ENCODE assay signal across 21 mouse cellular contexts in the genomic region with DNA sequence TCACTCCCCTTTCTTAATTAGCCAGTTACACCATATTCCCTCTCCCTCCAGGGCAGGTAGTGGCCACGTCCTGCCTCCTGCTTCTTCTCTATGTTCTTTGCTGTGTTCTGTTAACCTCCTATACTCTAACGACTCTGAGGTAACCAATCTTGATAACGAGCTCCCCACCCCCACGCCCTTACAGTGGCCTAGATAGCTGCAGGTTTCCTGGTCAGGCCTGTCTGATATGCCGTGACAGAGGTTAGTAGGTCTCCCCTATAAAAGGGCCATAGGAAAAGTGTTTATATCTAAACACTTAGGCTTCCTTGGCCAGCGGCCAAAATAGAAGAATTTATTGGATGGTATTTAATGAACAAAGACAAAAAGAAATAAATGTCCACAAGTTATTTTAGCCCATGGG.
A peak's percentile ranks its signal among the peaks of the same experiment; 100 is the strongest.
DNase-seq lines count a peak whose midpoint lies in the region; ATAC-seq and TF ChIP-seq lines count a peak whose summit lies in the region.
"Had no signal": no experiment of that assay in that cellular context is flagged by ENCODE, and none has a peak within 500 bp of the region (broad histone marks: within the 10 kb centered on the region; RNA-seq: fewer than 3 reads in every experiment).

No protein-coding gene starts in this region.

- H3K27ac ChIP-seq in intestine, embryonic 16.5 days (ENCODE audit: low read length), result no peak overlapping the region
- no peak overlapping the region for H3K27ac ChIP-seq in intestine, postnatal 0 days (ENCODE audit: low read depth, low read length)
- H3K27ac ChIP-seq: embryonic facial prominence, embryonic 12.5 days; forebrain, embryonic 12.5 days; heart, embryonic 10.5 days; hindbrain, embryonic 12.5 days had no signal

- H3K36me3 ChIP-seq in intestine, embryonic 16.5 days (ENCODE audit: control insufficient read depth, insufficient read depth, low read length), result no peaks in the 10 kb centered on the region
- H3K36me3 ChIP-seq in intestine, postnatal 0 days (ENCODE audit: control insufficient read depth, insufficient read depth), result no peaks in the 10 kb centered on the region
- H3K36me3 ChIP-seq: embryonic facial prominence, embryonic 12.5 days; forebrain, embryonic 12.5 days; G1E; heart, embryonic 10.5 days; hindbrain, embryonic 12.5 days had no signal

- ATAC-seq in intestine, embryonic 16.5 days, result peak; percentile 31; the same call in 1 of the 2 replicates
- ATAC-seq in intestine, postnatal 0 days, result no peak
- ATAC-seq in megakaryocyte-erythroid progenitor cell, adult 5-6 weeks (replicated peaks; ENCODE audit: low FRiP score, low TSS enrichment, poor library complexity, severe bottlenecking), result peak; percentile 38
- no peak for ATAC-seq in activated CD4-positive, CD25-positive, alpha-beta regulatory T cell, adult 4 months
- ATAC-seq: forebrain, embryonic 16.5 days had no signal

- H3K9ac ChIP-seq in intestine, embryonic 16.5 days (ENCODE audit: low read depth, low read length), result no peak overlapping the region
- H3K9ac ChIP-seq in intestine, postnatal 0 days (ENCODE audit: low read depth, low read length), result no peak overlapping the region
- H3K9ac ChIP-seq: embryonic facial prominence, embryonic 12.5 days; forebrain, embryonic 12.5 days; hindbrain, embryonic 12.5 days had no signal

- TF ChIP-seq CTCF in intestine, postnatal 0 days (IDR thresholded peaks at IDR 0.05; ENCODE audit: low read depth), result no peak

- H3K9me3 ChIP-seq in intestine, embryonic 16.5 days (ENCODE audit: control insufficient read depth, low read length), result no peaks in the 10 kb centered on the region
- H3K9me3 ChIP-seq in intestine, postnatal 0 days (ENCODE audit: control insufficient read depth), result no peaks in the 10 kb centered on the region
- H3K9me3 ChIP-seq: embryonic facial prominence, embryonic 12.5 days; forebrain, embryonic 12.5 days; heart, embryonic 10.5 days; hindbrain, embryonic 12.5 days had no signal

- no peak overlapping the region for H3K4me3 ChIP-seq in intestine, embryonic 16.5 days (ENCODE audit: low read length)
- H3K4me3 ChIP-seq in intestine, postnatal 0 days (ENCODE audit: low read depth, low read length), result no peak overlapping the region
- H3K4me3 ChIP-seq: embryonic facial prominence, embryonic 12.5 days; forebrain, embryonic 12.5 days; heart, embryonic 10.5 days; hindbrain, embryonic 12.5 days had no signal

- DNase-seq in retina, postnatal 1 day, result peak; percentile 32
- DNase-seq in retina, embryonic 14.5 days (ENCODE audit: low spot score), result no peak
- peak; percentile 16 for DNase-seq in CD4-positive helper T cell, adult 2 months (ENCODE audit: low read depth, low spot score)
- DNase-seq: adrenal gland, postnatal 10 days; cerebellum, adult 11 months; cerebellum, adult 8-10 months; cerebellum, postnatal 14 days; gastrocnemius, postnatal 10 days; heart, adult 18-20 months; heart, postnatal 10 days; heart, postnatal 4 days had no signal

- WGBS in intestine, embryonic 16.5 days, result 53% methylated on average over 6 of the region's 6 CpGs
- WGBS in intestine, postnatal 0 days, result 52% methylated on average over 6 of the region's 6 CpGs

- no peaks in the 10 kb centered on the region for H3K27me3 ChIP-seq in intestine, embryonic 16.5 days (replicated peaks; ENCODE audit: control insufficient read depth, insufficient read depth, low read length)
- H3K27me3 ChIP-seq in intestine, postnatal 0 days (replicated peaks; ENCODE audit: control insufficient read depth, insufficient read depth, low read length), result no peaks in the 10 kb centered on the region
- H3K27me3 ChIP-seq: embryonic facial prominence, embryonic 12.5 days; forebrain, embryonic 12.5 days; hindbrain, embryonic 12.5 days had no signal

- H3K4me1 ChIP-seq in intestine, embryonic 16.5 days (ENCODE audit: control insufficient read depth, insufficient read depth, low read length), result no peaks in the 10 kb centered on the region
- H3K4me1 ChIP-seq in intestine, postnatal 0 days (replicated peaks; ENCODE audit: control insufficient read depth, insufficient read depth, low read length), result no peaks in the 10 kb centered on the region
- H3K4me1 ChIP-seq: embryonic facial prominence, embryonic 12.5 days; forebrain, embryonic 12.5 days; heart, embryonic 10.5 days had no signal

- H3K4me2 ChIP-seq in intestine, embryonic 16.5 days (ENCODE audit: low read depth, low read length), result no peak overlapping the region
- no peak overlapping the region for H3K4me2 ChIP-seq in intestine, postnatal 0 days (replicated peaks; ENCODE audit: low read depth)
- H3K4me2 ChIP-seq: embryonic facial prominence, embryonic 12.5 days; forebrain, embryonic 12.5 days; hindbrain, embryonic 12.5 days had no signal

Comparison
In these comparisons a context has a peak if more than half of its experiments do, and no peak if none do; other contexts are left out.
1. ATAC-seq: peak in intestine, embryonic 16.5 days (single experiment) and megakaryocyte-erythroid progenitor cell, adult 5-6 weeks (single experiment); none in intestine, postnatal 0 days (single experiment) and activated CD4-positive, CD25-positive, alpha-beta regulatory T cell, adult 4 months (single experiment).